Mouse (Mus musculus) lung, postnatal 36 days (tissue): ENCODE results near the gene Tspan15.
A peak's percentile ranks its signal among the peaks of the same experiment; 100 is the strongest.

ENCODE experiments used
- DNase-seq: peaks from one replicate; pipeline ENCODE4 v3.0.0; 2022; ENCODE audit warnings: mixed read lengths

Tspan15 gene

DNA sequence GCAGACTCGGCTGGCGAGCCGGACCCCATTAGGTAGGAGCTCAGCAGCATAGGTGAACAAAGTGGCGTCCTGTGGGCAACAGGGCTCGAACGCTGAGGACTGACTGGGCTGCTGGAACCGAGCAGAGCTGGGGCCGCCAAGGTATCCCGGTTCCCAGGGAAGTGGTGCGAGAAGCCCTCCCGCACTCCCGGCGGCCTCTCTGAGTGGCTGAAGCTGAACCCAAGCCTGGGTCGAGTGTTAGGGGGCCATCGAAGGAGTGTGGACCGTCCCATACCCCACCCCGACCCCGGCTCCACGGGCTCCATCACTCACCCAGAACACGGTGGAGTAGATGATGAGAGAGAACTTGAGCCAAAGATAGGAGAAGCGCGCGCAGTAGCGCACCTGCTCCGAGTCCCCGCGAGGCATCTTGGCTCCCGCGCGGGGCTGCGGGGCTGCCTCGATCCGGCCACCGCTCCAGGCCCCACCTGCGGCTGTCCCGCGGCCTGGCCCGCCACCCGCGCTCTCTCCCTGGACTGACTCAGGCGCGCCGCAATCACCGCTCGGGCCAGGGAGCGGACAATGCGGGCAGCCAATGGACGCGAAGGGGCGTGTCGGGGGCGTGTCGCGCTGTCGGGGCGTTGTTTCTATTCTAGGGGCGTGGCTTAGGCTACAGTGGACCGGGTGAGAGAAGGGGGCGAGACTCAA lies at the start of gene Tspan15:
TSS of gene Tspan15 (minus strand) at position 544 of the 687 bp plus-strand sequence.
- peak; percentile 96 for DNase-seq

DNA sequence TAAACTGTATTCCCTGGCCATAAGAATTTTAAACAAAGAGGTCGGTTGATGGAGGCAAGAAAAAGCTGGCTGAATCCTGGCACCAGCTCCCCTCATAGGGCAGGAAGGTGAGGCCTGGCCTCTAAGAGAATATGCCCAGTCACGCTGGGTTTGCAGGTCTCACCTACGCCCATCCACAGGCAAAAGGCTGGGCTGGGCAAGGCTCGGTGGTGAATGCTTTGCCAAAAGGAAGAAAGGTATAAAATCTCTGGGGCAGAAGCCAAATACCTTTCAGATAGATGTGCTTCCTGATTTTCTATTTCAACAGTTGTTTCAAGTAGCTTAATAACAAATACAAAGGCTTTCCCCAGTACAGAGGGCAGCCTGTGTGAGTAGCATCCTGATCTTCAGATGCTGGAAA lies 48.6 kb upstream of the Tspan15 start:
- DNase-seq, result no peak

DNA sequence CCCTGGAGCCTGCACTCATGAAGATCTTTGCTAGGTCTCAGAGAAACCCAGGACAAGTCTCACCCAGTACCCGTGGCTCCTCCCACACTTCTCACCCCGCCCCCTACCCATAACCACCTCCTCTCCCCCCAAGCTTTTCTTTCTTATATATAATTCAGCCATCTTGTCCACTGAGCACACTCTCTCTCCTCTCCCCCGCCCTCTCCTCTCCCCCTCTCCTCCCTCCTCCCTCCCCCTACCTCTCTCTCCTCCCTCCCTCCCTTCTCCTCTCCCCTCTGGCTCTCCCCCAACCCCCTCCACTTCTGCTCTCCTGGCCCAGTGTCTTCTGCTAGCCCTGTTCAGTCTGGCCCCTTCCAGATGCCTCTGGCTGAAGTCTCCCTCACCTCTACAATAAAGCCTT lies 48.0 kb upstream of the Tspan15 start:
- no peak for DNase-seq

DNA sequence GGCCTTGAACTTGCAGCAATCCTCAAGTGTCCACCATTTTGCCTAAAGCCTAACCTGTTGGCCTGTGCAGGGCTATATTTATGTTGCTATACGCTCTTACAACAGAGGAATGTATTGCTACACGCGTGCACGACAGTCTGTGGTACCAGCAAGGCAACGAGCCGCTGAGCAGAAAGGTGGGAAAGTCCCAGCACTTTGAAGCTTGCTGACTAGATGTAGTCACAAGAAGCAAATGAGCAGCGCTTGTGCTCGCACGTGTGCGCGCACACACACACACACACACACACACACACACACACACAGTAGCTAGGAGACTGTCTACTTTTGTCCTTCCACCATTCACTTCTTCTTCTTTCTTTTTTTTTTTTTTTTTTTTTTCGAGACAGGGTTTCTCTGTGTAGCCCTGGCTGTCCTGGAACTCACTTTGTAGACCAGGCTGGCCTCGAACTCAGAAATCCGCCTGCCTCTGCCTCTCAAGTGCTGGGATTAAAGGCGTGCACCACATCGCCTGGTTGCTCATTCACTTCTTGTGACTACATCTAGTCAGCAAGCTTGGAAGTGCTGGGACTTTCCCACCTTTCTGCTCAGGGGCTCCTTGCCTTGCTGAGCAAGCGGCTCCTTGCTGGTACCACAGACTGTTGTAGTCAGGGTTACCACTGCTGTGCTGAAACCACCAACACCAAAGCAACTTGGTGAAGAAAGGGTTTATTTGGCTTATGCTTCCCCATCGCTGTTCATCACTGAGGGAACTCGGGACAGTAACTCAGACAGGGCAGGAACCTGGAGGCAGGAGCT lies 46.6 kb upstream of the Tspan15 start:
- DNase-seq, result no peak

DNA sequence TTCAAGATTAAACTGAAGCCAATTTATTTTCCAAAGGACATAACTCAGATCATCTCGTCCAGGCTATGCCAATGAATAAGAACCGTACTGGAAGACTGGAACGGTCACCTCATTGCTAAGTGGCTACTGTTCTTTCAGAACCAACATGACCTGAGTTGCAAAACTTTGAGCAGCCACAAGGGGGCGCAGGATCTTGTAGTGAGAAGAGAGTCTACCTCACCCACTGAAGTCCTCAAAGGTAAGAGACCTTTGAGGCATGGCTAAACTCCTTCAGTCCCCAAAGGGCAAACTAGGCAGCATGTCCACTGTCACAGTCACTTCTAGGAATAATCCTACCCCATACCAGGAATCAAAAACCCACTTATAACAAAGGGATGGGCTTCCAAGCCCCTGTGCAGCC lies 44.2 kb upstream of the Tspan15 start:
- peak; percentile 95 for DNase-seq

DNA sequence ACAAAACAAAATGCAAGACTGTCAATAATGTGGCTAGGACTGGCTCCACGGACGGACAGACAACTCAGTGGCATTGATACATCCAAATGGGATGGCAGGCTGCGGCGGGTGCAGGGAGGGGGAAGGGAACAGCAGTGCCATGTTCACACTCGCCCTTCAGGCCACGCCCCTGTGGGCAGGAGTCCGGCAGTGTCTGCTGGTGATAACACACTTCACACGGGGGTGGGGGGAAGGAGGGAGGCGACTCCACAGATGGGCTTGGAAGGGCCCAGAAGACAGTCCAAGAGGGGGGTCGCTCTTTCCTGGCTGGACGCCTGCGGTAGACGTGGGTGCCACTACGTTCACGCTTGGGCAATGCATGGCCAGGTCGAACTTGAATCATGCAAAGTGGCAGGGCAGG lies 38.2 kb upstream of the Tspan15 start:
- DNase-seq, result no peak

DNA sequence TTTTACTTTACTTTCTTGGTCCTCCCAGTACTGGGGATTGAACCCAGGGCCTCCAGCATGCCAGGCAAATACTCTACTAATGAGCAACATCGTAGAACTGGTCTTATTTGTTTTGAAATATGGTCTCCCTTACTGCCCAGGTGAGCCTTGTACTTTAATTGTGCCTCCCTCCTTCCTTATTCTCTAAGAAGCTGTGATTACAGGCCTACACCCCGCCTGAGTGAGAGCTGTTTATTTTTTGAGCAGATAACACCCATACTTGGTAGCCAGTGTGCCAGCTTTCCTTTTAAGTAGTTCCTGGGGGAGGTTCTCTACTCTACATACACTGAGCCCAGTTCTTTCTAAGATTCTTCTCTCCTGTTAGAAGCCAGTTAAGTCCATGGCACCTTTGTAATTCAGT lies 33.2 kb upstream of the Tspan15 start:
- DNase-seq, result peak; percentile 28

DNA sequence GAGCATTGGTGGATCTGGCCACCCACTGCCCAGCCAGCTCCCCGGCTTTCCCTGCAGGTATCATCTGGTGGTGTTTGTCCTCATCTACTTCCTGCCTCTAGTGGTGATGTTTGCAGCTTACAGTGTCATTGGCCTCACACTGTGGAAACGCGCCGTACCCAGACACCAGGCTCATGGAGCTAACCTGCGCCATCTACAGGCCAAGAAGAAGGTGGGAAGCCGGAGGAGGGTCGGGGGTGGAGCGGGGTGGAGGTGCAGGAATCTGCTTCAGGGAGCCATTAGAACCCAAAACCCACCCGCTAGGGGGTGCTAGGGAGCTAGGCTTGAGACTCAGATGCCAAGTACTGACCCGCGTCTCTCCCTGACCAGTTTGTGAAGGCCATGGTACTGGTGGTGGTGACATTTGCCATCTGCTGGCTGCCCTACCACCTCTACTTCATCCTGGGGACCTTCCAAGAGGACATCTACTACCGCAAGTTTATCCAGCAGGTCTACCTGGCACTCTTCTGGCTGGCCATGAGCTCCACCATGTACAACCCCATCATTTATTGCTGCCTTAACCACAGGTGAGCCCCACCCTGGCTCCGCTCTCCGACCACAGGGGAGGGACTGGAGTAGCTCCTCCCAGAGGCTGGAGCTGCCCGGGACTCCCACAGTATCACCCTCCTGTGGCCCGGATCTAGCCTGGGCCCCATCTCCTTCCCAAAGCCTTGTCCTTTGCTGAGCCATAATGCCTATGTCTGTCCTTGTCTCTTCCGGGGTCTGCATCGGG lies 30.2 kb upstream of the Tspan15 start:
- peak; percentile 74 for DNase-seq

DNA sequence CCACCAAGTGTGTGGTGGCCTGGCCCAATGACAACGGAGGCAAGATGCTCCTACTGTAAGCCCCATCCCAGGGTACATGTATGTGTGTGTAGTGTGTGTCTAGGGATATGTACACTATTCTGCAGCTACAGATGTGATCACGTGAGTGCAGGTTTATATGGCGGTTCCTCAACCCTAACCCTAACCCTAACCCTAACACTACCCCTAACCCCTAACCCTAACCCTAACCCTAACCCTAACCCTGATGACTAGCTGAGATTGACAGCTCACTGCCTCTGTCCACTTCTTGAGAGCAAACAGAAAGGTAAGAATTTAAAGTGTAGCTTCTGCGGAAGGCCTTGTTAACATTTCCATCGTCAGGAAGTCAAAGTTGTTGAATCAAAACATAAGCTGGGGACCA lies 27.2 kb upstream of the Tspan15 start:
- DNase-seq, result no peak

DNA sequence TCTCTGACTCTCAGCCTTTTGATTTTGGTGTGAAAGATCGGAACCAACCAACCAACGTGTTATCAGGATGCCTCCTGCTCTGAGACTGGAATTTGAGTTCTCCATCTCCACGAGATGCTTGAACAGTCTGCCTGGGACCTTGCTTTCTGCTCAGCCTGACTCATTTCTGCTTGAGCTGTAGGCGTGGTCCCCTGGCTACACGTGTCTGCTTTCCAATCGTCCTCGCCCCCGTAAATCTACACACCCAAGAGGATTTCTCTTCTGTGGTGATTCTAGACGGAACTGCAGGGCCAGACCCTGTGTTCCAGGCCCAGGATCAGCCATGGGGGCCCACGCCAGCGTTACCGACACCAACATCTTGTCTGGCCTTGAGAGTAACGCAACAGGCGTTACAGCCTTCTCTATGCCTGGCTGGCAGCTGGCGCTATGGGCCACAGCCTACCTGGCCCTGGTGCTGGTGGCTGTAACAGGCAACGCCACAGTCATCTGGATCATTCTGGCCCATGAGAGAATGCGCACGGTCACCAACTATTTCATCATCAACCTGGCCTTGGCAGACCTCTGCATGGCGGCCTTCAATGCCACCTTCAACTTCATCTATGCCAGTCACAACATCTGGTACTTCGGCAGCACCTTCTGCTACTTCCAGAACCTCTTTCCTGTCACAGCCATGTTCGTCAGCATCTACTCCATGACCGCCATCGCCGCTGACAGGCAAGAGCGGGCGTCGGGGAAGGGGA lies 21.6 kb upstream of the Tspan15 start:
- no peak for DNase-seq

DNA sequence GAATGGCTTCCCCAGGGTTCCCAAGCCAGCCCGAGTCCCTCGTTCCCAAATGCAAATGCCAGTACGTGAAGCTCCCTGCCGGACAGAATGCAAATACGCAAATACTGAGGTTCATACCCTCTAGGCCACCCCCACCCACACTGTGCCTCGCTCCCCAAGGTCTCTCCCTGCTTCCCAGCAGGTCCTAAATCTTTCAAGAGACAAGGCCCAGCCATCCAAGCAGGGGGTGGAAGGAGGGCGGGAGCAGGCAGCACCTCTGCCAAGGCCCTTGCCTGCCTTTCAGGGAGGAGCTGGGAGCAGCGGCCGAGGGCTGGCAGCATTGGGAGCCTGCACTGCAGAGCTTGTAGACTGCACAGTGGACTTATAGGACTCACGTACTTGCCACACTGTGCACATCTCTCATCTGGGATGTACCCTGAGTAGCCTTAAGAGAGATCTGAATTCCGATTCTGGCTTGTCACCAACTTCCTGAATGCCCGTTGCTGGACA lies 21.0 kb upstream of the Tspan15 start, which contains the start of gene Tacr2:
TSS of gene Tacr2 (plus strand) at position 439 of the 489 bp plus-strand sequence.
- no peak for DNase-seq

DNA sequence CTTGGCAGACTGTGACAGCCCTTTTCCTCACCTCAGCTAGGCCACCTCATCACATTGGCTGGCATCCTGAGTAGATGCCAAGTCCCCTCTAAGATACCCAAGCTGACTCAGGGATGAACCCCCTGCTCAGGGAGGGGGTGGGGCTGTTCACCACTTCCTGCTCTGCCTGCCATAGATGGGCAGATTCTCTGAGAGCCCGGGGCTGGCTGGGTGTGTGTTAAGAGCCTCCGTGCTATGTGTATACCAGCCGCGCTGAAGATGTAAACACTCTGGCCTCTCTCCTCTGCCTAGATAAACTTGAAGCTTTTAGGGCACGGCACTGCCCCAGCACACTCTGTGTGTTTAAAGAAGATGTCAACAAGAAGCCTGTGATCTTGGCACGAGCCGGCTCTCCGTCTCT lies 16.8 kb upstream of the Tspan15 start:
- DNase-seq, result peak; percentile 80

DNA sequence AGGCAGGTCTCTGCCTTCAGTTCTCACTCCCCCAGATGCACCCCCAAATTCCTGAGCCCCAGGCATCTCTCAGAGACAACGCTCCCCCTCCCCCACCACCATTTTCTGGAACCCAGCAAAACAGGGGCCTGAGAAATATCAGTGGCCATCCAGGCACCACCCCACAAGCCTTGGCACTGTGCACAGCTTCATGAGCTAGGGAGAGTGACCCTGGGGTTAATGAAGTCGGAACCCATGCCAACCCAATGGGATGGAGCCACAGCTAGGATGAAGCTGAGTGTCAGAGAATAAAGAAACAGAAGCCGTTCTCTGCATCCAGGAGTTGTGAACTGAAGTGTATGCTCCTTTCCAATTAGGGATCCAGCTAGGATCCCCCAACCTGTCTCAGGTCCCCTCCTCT lies 16.1 kb upstream of the Tspan15 start:
- no peak for DNase-seq

DNA sequence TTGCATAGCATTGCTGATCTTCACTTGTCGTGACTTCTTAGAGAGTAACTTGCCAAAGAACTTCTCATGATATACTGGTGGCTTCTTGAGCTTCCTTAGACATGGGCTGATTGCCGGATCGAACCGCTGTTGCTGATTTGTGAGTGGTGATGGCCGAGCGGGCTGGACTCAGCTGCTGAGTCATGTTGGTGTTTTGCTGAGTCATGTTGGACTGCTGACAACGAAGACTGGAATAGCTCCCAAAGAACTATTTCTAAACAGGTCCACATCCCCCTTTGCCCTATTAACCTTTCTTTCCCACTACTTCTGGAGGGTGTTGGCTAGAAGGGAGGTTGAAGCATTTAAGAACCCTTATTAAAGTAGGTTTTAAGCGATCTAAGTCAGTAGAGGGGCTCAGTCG lies 13.0 kb upstream of the Tspan15 start:
- DNase-seq, result no peak

DNA sequence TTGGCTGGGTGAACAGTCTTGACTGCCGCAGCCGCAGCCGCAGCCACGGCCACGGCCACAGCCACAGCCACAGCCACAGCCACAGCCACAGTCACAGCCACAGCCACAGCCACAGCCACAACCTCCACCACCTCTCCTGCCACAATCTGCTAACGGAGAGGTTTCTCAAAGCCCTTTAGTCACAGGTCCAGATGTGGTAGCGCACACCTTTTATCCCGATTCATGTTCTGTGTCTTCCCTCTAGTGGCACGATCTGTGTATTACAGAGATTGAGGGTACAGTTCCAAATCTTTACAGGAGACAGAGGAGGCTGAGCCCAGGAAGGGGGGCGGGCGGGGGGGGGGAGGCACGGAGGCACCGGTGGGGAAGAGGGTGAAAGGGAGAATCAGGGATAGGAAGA lies 11.8 kb upstream of the Tspan15 start:
- DNase-seq, result peak; percentile 89

DNA sequence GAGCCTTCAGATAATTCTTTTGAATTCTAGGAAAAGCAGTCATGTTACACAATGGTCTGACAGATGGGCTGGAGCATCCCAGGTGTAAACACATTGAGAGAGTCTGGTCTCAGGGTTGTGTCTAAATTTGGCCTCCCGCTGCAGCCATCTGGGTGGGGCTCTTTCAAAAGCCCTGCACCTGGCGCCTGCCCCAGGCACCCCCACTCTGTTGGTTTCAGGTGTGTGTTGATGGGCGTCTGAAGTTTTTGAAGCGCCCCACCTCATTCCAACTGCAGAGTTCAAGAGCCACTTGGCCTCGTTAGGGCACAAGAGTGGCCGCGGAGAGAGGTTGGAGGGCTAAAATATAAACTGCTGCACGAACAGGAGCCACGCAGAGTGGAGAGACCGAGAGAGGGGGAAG lies 11.3 kb upstream of the Tspan15 start:
- peak; percentile 85 for DNase-seq

DNA sequence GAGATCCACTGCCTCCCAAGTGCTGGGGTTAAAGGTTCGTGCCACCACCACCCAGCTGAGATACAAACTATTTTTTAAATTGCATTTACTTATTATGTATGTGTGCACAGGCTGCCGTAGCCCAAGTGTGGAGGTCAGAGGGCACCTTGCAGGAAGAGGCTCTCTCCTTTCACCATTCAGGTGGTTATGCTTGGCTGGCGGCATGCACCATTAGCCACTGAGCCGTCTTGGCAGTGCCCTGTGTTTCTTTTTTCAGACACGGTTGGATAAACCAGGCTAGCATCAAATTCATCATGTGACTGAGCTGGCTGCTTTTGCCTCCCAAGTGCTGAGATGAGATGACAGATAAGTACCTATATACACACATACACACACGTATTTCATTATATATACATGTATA lies 8.2 kb upstream of the Tspan15 start:
- no peak for DNase-seq

DNA sequence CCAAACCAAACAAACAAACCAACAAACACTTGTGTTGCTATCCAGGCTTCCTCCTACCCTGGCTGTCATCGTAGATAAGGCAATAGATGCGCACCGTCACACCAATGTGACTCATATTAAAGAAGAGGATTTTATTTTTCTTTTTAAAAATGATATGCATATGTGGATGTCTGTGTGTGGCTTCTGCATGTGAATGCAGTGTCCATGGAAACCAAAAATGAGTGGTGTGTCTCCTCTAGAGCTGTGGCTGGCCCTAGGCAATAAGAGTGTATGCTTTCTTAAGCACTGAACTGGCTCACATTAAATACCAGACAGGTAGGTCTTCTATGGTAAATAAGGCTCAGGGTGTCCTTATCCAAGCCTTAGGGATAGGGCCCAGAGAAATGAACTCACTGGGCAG lies 7.6 kb upstream of the Tspan15 start:
- DNase-seq, result no peak

DNA sequence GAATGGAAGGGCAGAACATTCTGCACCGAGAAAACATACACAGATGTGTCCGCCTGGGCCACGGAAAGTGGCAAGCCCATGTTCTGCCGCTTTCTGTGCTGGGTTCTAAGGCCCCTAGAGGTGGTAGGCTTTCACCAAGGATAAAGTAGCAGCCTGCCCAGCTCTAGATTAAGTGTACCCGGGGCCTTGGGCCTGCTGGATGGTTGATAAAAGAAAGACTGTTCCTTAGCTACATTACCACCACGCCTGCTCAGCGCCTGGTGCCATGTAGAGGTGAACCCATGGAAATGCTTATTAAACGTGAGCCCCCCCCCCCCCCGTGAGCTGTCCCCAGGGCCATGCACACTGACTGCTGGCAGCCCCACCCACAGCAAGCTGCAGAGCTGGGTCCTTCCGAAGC lies 6.2 kb upstream of the Tspan15 start:
- no peak for DNase-seq

DNA sequence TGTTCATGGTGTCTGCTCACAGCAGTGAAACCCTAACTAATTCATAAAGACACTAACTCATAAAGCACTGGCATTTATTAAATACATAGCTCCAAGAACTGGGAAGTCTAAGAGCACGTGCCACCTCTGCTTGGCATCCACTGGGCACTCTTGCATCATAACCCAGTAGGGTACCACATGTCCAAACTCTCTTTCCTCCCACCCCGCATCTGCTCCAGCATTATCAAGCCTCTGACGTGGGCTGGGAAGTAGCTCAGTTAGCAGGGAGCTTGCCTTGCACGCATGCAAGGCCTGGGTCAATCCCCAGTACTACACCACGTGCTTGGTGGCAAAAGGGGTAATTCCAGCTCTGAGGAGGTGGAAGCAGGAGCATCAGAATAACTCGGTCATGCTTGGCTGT lies 5.1 kb upstream of the Tspan15 start:
- no peak for DNase-seq

DNA sequence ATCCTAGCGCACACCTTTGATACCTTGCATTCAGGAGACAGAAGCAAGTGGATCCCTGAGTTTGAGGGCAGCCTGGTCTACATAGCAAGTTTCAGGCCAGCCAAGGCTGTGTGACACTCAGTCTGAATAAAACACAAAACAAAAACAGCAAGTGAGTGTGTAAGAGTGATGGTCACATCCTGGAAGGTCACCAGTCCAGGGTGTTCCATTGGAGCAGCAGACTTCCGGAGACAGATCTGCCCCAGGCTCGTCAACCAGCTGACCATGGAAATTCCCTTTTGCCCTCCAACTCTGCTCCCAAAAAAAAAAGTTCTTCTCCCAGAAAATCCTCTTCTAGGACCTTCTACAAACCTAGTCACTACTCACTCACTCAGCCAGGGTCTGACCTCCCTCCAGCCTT lies 760 bp upstream of the Tspan15 start:
- no peak for DNase-seq

DNA sequence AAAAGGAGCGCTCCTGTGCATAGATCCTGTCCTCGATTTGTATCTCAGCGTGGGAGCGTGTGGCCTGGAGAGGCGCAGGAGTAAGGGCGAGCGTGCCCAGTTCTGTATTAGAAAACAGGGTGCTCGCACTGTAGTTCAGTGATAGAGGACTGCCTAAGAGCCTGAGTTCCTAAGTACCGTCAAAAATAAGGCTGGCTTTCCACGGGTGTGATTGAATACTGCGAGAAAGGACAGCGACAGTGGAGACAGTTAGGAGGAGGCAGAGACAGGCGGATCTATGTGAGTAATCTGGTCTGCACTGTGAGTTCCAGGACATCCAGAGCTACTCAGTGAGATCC lies 313 bp upstream of the Tspan15 start:
- no peak for DNase-seq

DNA sequence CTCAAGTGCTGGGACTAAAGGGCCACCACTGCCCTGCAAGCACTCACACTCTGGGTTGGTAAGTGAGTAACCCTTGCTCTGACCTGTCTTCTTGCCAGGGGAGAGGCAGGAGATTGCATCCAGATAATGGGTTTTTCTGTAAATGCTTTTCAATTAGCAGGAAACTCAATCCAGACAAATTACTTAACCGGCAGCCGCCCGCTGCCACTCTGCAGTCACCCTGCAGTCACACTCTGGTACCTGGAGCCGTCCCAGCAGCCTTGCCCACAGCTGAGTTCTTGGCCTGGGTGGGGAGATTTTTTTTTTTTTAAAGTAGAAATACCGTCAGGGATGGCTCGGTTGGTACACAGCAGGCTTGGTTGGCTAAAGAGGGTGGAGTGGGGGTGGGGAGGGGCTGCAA lies 2.9 kb downstream of the Tspan15 start:
- no peak for DNase-seq
